Mouse (Mus musculus): ENCODE results near the gene Usp53.
A peak's percentile ranks its signal among the peaks of the same experiment; 100 is the strongest.
"Not testable (repeated sequence)": the region's sequence is repeated elsewhere in the genome, so short reads cannot be mapped to it uniquely, and the experiment has no call there.

The Usp53 gene

DNA sequence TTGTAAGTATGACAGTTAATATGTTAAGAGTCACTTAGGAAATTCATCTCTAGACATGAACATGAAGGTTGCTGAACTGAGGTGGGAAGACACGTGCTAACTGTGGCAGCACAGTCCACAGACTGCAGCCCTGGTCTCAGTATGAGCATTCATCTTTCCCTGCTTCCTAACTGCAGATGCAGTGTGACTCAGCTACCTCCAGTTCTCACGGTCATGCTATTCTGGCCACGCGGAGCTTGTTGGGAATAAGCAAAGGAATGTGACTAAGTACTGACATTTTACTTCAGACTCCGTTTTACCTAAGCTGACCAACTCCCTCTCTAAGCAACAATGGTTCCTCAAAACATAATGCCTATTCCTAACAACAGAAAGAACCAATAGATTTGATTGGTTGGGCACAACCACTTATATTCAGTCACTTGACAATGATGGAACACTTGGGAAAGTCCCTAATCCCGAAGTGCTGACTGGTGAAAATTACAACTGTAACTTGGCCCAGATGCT lies 40.9 kb downstream of the Usp53 start:
- DNase-seq (ENCODE audit: low read depth, low spot score), result no peak

DNA sequence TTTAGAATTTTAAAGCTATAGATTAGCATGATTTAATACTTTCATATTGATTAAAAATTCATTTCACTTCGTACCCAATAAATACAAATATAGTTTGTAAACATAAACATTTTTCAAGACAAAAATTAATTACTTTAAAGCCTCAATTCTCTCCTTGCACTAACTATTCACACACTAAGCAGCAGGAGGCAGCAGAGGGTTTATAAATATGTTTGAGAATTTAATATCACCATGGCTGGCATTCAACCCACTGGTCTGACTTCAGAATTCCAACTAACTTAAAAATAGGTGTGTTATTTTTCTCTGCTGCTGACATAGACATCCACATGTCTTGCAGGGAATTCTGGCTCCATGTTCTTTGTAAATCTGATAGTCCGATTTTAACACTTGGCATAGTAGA lies 45.1 kb downstream of the Usp53 start:
- peak; percentile 82 for DNase-seq (ENCODE audit: low read depth, low spot score)

DNA sequence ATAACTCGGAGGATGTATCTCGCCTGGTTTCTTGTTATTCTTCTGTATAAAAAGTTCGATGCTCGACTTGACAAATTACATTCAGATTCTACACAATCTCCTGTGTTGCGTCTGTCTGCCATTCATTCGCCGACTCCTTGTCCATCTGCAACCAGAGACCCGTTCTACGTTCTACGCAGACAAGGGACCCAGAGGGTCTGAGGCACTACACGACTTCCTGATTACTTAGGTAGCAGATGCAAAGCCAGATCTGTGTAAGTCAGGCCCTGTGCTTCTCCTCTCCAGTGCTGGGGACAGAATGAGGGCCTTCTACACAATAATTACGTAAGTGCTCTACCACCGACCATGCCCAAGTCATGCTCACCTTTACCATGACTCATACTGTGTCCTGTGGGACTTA lies 47.1 kb downstream of the Usp53 start:
- not testable (repeated sequence) for DNase-seq (ENCODE audit: low read depth, low spot score)

DNA sequence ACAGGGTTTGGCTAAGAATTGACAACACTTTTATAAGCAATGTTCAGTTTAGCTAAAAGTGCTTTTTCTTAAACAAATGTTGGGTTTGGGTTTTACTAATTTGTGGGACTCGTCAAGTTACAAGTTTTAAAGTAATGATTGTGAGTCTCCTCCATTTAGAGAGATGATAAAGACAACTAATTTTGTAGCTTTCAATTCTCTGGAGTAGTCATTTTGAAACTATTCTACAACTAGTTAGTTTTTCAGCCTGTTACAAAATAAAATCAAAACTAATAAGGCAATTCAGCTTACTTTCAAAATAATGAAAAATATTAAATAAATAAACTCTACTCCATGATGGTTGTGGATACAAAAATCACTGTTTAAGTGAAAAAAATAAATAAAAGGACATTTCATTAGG lies 51.8 kb downstream of the Usp53 start:
- DNase-seq (ENCODE audit: low read depth, low spot score), result no peak

DNA sequence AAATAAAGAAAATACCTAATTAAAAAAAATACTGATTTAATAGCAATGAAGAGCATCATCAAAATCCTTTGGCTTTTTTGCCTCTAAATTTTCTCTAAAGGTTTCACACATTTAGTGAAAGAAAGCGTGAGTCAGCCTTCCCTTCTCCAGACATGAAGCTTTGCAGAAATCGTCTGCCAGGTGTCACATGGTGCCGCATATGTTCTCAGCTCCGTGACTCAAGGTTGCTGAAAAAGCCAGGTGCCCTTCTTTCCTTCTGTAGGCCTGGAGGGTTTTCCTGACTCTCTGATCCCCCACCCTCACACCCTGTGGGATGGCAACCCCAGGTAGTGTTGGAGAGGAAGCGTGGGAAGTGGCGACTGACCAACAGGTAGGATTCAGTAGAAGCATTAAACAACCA lies 54.6 kb downstream of the Usp53 start:
- DNase-seq (ENCODE audit: low read depth, low spot score), result no peak

DNA sequence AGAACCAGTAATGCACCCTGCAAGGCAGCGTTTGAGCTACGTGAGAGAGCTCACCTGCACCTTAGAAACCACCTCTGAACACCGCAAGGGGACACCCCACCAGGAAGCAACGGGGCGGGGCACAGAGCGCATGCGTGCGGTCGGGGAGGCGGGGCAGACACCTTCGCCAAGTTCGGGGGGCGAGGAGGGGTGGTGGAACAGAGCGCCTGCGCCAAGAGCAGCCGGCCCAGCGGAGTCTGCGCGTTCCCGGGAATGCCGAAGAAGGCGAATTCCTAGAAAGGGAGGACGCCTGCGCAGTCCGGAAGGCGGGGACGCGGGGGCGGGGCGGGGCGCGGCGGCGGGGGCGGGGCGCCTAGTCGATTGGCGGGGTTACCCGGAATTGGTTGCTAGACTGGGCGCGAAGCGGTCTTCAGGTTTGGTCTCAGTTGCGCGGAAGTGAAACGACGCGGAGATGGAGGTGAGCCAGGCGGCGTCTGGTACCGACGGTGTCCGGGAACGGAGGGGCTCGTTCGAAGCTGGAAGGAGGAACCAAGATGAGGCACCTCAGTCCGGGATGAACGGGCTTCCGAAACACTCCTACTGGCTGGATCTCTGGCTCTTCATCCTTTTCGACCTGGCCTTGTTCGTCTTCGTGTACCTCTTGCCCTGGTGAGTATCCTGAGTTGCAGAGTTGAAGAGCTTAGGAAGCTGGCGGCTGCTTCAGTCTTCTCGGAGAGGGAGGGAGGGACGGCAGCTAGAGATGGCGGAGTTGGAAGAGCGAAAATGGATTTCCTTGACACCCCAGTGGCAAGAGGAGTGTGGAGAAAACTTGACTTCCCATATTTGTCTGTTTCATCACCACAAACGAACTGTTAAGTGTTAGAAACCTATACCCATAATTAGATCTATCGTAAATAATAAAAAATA lies 60.0 kb downstream of the Usp53 start, which contains the start of gene 1810037I17Rik:
1810037I17Rik (plus strand) TSS at position 195 of the 906 bp plus-strand sequence.
- DNase-seq (ENCODE audit: low read depth, low spot score), result peak; percentile 96

DNA sequence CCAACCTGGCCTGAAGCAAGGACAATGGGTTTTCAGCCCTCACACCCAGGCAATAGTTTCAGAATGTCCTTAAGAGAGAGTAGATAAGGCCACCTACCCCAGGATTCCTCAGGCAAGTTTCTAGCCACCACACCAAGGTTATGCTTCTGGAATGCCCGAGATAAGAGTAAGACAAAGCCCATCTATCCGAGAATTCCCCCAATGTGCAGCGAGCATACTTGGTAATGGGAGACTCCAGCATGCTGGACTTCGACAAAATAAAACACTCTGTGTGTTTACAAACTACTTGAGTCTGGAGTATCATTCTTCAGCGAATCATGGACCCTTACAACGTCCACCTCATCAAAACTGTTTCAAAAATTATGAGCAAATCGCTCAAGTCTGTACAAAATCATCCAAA lies 61.2 kb downstream of the Usp53 start:
- no peak for DNase-seq (ENCODE audit: low read depth, low spot score)

DNA sequence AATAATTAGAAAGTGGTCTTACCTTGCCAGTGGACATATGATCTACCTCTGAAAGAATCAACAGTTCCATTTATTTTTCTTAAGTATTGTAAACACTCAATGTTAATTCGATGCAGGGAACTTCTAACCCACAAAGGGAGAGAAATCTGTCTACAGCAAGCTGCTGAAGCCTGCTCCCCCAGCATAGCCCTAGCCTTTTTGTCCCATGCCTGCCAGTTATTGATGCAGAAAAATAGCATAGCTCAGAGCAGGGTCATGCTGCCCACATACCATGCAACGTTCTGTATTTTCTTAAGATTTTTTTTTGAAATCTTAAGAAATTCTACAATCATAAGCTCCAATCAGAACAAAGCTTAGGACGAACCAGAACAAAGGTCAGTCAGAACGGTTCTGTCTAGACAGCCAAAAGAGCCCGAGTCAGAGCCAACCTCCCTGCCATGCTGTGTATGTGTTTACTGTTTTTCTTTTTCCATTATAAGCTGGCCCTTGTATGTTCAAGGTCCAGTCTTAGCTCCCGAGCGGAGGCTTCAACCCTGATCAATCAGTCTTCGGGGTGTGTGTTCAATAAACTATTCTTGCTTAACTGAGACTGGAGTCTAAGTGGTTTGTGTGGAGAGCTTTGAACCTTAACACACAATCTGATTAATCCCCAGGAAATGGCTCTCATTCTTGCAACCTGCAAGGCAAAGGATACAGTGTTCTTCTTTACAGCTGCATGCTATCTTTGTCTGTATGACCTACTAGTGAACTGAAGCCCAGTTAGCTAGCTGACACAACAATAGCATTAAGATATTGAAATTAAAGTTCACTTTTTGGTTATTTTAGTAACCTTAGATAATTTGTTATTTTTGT lies 62.4 kb downstream of the Usp53 start:
- no peak for DNase-seq (ENCODE audit: low read depth, low spot score)

DNA sequence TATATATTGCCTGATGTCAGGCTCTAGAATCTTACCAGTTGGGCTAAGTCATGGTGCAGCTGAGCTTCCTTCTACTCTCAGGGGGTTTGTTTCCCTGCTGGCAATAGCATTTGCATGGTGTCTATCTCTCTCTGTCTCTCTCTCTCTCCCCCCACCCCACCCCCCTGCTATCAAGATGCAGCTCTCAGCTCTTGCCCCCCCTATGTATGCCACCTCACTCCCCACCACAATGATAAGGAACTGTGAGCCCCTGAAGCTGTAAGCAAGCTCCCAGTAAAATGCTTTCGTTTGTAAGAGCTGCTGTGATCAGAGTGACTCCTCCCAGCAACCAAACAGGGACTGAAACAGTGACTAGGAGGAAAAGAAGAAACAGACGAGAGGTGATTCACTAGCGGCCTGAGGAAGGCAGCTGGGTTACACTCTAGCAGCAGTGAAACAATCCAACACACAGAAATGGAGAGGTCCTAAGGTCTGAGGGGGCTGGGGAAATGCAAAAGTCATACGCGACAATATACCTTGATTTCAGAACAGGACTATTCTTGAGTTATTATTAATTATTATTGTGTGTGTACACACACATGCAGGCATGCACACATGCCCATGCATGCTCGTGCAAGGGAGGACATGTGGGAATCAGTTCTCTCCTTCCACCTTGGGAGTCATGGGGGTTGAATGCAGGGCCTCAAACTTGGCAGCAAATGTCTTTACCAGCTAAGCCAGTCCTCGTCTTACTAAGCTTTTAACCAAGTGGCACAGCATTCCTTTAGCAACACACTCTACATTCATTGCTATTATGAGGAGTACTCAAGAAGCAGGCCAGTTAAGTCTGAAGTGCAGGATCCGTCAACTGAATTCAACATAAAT lies 63.5 kb downstream of the Usp53 start:
- no peak for DNase-seq (ENCODE audit: low read depth, low spot score)

DNA sequence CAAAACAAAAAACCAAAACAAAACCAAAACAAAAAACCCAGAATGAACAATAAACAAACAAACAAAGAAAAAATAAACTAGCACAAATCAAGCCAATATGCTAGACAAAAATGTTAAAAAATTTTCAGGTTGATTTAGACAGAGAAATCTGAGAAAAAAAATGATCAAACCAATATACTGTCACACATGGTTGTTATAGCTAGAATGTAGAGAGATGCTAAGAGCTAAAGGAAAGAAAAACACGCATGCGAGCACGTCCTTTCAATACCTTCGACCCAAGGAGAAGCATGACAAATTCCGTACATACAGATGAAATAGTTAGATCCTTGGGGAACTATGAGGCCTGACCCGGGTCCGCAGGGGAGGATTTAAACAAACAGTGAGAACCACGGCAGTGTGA lies 65.0 kb downstream of the Usp53 start, which contains the start of gene Gm10959:
Gm10959 (minus strand) TSS at position 101 of the 400 bp plus-strand sequence.
- no peak for DNase-seq (ENCODE audit: low read depth, low spot score)

DNA sequence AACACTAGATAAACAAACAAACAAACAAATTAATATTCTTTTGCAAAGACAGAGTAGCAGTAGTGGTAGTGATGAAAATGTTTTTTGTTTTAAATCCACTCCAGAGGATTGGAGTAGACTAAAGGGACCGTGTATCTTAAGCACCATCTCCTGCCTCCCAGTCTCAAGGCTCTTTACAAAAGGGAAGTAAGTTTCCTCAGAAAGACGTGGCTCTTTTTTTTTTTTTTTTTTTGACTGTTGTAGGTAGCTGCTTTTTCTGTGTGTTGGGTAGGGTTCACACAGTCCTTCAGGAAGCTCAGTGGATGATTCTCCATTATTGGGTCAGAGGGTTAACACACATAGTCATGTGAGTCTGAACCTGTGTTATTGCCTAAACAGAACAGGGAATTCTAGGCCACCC lies 65.6 kb downstream of the Usp53 start:
- DNase-seq (ENCODE audit: low read depth, low spot score), result no peak

DNA sequence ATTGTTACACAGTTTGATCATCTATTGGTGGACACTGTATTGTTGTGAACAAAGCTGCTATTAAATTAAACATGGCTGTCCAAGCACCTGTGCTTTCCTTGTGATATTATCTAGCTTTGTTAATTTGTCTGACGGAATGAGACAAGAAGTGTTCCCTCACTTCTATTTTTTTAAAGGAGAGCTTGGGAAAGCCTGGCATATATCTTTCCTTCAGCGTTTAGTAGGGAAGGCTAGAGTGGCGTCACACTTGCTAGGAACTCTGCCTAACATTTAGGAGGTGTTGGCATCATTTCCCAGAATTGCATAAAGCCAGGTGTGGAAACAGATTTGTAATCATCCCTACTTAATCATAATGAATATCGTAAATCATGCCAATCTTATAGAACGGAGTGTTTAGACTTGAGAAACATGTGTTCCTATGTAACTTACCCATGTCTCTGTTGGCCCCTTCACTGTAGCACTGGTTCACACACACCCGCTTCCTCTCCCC lies 68.1 kb downstream of the Usp53 start:
- no peak for DNase-seq (ENCODE audit: low read depth, low spot score)

DNA sequence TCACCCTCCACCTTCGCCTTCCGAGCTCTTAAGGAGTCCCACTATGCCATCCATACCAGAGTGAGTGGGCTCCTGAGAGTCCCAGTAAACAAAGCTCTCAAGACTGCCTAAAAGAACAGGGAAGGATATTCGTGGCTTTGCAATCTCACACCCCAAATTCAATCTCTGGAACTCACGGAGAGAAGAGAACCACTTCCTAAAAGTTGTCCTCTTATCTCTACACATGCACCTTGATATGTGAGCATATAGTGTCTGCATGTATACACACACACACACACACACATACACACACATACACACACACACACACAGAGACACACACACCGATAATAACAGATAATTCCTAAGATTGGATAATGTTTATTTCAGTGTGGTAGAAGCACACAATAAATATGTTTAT lies 68.8 kb downstream of the Usp53 start:
- DNase-seq (ENCODE audit: low read depth, low spot score), result no peak

DNA sequence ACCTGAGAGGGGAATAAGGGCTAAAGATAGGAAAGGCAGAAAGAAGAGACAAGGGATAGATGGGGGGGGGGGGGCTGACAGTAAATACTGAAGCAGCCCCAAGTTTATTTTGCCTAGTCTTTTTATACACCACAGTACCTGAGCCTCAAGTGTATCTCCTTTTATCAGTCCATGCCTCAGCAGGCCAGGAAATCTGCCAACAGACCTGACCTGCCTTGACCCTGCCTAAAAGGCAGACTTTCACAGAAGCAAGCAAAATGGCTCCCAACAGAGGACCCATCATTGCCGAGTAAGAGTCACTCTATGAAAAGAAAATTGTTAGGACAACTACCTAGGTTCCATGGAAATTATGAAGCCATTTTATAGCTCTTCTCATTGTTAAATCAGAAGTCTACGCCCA lies 76.5 kb downstream of the Usp53 start:
- DNase-seq (ENCODE audit: low read depth, low spot score), result no peak

DNA sequence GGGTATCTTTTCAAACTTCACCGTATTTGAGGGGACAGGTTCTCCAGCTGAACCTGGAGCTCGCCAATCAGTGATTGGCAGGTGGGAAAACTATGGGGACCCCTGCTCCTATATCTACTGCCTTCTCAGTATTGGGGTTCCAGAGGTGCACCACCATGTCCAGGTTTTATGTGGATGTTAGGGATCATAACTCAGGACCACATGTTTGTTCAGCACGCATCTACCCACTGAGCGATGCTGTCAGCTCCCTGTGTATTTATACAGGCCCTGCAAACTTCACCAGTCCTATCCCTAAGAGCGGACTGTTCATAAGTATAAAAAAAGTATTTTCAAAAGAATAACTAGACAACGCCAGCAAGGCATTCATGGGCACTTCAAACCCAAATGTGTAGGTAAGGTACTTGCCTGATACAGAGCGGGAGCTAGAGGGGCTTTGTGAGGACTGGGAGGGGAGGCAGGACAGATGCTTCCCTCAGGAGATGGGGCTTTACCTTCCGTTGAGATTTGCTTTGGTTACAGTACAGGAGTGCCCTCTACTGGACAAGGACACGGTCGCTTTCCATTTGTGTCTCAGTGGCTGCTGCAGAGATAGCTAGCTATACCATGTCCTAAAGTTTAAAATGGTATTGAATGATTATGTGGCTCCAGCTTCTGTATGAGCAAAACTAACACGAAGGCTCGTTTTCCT lies 80.4 kb downstream of the Usp53 start:
- peak; percentile 13 for DNase-seq (ENCODE audit: low read depth, low spot score)

DNA sequence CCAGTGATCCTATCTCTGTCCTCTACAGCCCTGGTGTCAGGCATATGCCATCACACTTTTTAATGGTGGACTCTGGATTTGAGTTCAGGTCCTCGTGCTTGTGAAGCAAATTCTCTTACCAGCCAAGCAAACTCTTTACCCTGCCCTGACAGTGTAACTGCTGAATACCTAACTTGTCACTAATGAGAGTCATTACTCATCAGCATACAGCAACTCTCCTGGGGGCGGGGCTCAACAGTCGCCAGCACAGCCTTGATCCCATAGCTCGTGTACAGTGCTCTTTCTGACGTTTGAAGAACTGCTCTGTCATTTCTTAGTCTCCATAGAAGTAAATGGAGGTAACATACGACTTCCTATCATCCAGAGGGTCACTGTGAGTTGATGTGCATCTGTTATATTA lies 86.1 kb downstream of the Usp53 start:
- DNase-seq (ENCODE audit: low read depth, low spot score), result no peak

DNA sequence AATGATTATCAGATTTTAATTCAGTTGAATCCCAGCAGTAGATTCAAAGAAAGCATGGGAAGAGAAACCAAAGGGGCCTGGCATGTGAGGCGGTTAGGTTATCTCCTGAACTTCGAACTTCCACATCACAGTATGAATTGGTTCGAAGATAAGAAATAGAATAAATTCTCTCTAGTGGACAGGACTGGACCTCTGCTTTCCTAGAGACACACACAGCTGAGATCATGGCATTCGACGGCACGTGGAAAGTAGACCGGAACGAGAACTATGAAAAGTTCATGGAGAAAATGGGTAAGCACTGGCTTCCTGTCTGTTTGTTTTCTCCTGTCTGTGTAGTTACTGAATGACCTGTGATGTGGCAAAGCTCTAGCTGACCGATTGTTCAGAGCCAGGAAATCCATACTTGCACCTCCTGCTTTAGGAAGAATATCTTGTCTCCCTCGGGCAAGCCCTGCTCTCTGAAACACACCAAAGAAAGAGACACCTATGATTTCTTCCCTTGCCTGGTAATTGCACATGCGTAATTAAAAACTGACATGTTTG lies 89.0 kb downstream of the Usp53 start:
- no peak for DNase-seq (ENCODE audit: low read depth, low spot score)

DNA sequence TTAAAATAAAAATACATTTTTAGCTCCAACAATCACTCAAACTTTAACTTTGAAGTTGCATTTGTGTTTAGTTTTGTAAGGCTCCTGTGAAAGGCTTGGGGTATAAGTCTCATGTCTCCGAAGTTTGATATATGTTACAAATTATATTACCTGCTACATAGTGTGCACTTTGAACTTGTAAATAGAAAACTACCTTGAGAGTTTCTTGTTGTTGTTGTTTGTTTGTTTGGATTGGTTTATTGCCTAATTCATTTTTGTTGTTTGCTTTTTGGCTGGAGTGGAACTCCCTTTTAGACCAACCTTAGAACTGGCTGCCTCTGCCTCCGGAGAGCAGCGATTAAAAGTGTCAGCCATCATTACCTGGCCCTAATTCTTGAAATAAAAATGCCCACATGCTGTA lies 89.5 kb downstream of the Usp53 start, which contains the start of gene Fabp2:
Fabp2 (plus strand) TSS at position 301 of the 400 bp plus-strand sequence.
- DNase-seq (ENCODE audit: low read depth, low spot score), result no peak

DNA sequence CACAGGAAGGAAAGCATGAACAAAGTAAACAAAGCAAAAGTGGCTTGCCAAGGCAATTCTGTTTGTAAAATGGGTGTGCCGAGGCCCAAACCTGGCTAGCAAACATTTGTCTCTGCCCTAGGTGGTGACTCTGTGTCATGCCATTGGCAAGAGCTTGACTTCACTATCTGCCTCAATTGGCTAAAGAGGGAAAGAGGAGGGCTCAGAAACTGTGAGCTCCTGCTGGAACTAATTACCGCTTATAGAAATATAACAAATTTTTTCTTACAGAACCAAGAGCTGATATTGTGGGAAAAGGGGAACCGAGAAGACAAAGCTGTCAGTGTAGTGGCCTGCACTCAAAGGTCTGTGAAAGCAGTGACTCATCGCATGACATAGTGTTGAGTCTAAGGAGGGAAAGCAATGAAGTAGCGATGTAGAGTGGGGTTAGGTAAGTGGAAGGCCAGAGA lies 95.9 kb downstream of the Usp53 start:
- DNase-seq (ENCODE audit: low read depth, low spot score), result no peak

All from skeletal muscle tissue, adult 2 months (tissue).